Mouse (Mus musculus) forebrain, embryonic 10.5 days (tissue): ENCODE data around the gene Slc39a1. TPM values are rescaled to one million over a fixed set of nuclear protein-coding genes. Genes with fewer than 3 reads are reported as not detected.

Experiments used
- DNase-seq: peaks from one replicate; pipeline ENCODE4 v3.0.0-alpha.2; 2017; ENCODE audit warnings: low spot score; ENCODE audit errors: extremely low spot score
- H3K27ac ChIP-seq: fragments of 300-500 bp; sonication (generic); 2 replicates; pipeline ENCODE4 v1.5.1; 2016; ENCODE audit warnings: mild to moderate bottlenecking
- H3K27me3 ChIP-seq: fragments of 300-500 bp; sonication (generic); 2 replicates; pipeline ENCODE4 v1.6.1; 2016; ENCODE audit warnings: mild to moderate bottlenecking; ENCODE audit not compliant: poor library complexity, severe bottlenecking
- H3K36me3 ChIP-seq: fragments of 300-500 bp; sonication (generic); replicated peaks from 2 replicates; pipeline ENCODE4 v1.6.1; 2016; ENCODE audit warnings: mild to moderate bottlenecking, moderate library complexity
- H3K4me1 ChIP-seq: fragments of 300-500 bp; sonication (generic); 2 replicates; pipeline ENCODE4 v1.6.1; 2016
- H3K4me3 ChIP-seq: fragments of 300-500 bp; sonication (generic); 2 replicates; pipeline ENCODE4 v1.5.1; 2016; ENCODE audit warnings: mild to moderate bottlenecking, moderate library complexity
- H3K9me3 ChIP-seq: fragments of 300-500 bp; sonication (generic); 2 replicates; pipeline ENCODE4 v1.6.1; 2016; ENCODE audit warnings: mild to moderate bottlenecking, moderate library complexity
- WGBS: fragments of 180-500 bp; shearing (Covaris S2); methylation state at CpG from one replicate; pipeline ENCODE4 v1.1.7; 2016; 5-methylcytosine and 5-hydroxymethylcytosine counted together
- microRNA-seq: library from miRNA; unstranded; fragments of <30 nt; microRNA quantifications from one replicate; pipeline ENCODE4, GENCODE M21; 2017
- polyA plus RNA-seq: library from polyadenylated mRNA; unstranded; fragments of >200 nt; fragmentation: Nextera tagmentation; extraction: Ambion mirVana; gene quantifications from 2 replicates; pipeline ENCODE4 v1.2.1, GENCODE M21; 2016

Gene Slc39a1
- polyA plus RNA-seq, 1 experiment from 2014 or later: 69.6 TPM

DNA sequence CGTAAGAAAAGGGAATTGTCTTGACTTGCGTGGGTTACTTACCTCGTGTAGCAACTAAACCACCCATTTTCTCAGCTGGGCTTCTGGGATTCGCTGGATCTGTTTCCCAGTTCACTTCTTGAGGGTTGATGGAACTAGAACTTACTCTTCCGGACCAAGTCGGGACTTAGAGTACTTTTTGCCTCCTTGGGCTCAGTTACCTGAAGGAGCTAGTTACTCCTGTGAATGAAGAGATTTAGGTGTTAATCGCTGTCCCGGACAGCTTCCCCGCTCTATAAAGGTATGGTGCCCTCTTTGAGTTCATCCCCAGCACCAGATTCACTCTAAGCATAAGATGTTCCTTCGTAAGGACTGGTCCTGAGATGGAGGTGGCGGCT is 46.1 kb downstream of the Slc39a1 start:
- Histone ChIP-seq H3K9me3 (no peaks in the 10 kb centered on the region), H3K27me3 (no peaks in the 10 kb centered on the region), H3K27ac (peak overlapping the region; percentile 93), H3K4me1 (peaks cover 21% of the 10 kb centered on the region), H3K4me3 (peak overlapping the region; percentile 86), H3K36me3 (peaks cover 34% of the 10 kb centered on the region)
- 2% methylated on average over 11 of the region's 11 CpGs for WGBS
- no peak for DNase-seq

- DNase-seq: no peak
- 83% methylated on average over 2 of the region's 2 CpGs for WGBS
Measured at GRCm38 (mm10) chr3:90294651-90295050, 46.7 kb downstream of the Slc39a1 start.

More at GRCm38 (mm10) chr3:90294651-90295050, 46.7 kb downstream of the Slc39a1 start:
- no peaks in the 10 kb centered on the region for H3K9me3 ChIP-seq
- peak overlapping the region; percentile 86 for H3K4me3 ChIP-seq
- H3K27ac ChIP-seq: peak overlapping the region; percentile 93
- H3K36me3 ChIP-seq: peaks cover 35% of the 10 kb centered on the region
- H3K27me3 ChIP-seq: no peaks in the 10 kb centered on the region
- H3K4me1 ChIP-seq: peaks cover 21% of the 10 kb centered on the region

Small RNA genes lying within 50 kb of the gene (microRNA-seq; reads per million reads assigned to microRNA genes)
- not detected for gene Mir7012

Other genes starting within 250 kb of the Slc39a1 start
- 175 and 194 TPM in 2 replicates for gene Hax1, start 249.4 kb upstream of the Slc39a1 start, polyA plus RNA-seq
- 210 and 216 TPM in 2 replicates for gene 4933434E20Rik, start 196.5 kb upstream of the Slc39a1 start, polyA plus RNA-seq
- gene Ubap2l, start 195.5 kb upstream of the Slc39a1 start, polyA plus RNA-seq: 220 and 222 TPM in 2 replicates
- 579 and 590 TPM in 2 replicates for gene Tpm3, start 175.5 kb upstream of the Slc39a1 start, polyA plus RNA-seq
- 0.61 and 0.64 TPM in 2 replicates for gene Nup210l, start 144.0 kb upstream of the Slc39a1 start, polyA plus RNA-seq
- 1,069 and 1,078 TPM in 2 replicates for gene Rps27, start 34.5 kb upstream of the Slc39a1 start, polyA plus RNA-seq
- gene Rab13, start 34.5 kb upstream of the Slc39a1 start, polyA plus RNA-seq: 24.4 and 25.6 TPM in 2 replicates
- 89.4 and 96.6 TPM in 2 replicates for gene Jtb, start 16.6 kb upstream of the Slc39a1 start, polyA plus RNA-seq
- 4.5 and 5.8 TPM in 2 replicates for gene Creb3l4, start 4.7 kb upstream of the Slc39a1 start, polyA plus RNA-seq
- gene Crtc2, start 6.0 kb downstream of the Slc39a1 start, polyA plus RNA-seq: 21.3 and 26.4 TPM in 2 replicates
- gene Dennd4b, start 17.0 kb downstream of the Slc39a1 start, polyA plus RNA-seq: 7.0 and 7.2 TPM in 2 replicates
- gene Gatad2b, start 45.0 kb downstream of the Slc39a1 start, polyA plus RNA-seq: 12.4 and 14.4 TPM in 2 replicates
- gene Slc27a3, start 141.8 kb downstream of the Slc39a1 start, polyA plus RNA-seq: 18.8 and 20.9 TPM in 2 replicates
- gene Ints3, start 185.4 kb downstream of the Slc39a1 start, polyA plus RNA-seq: 40.9 and 41.9 TPM in 2 replicates
- gene Npr1, start 217.7 kb downstream of the Slc39a1 start, polyA plus RNA-seq: 2.0 and 2.3 TPM in 2 replicates
- 344 and 355 TPM in 2 replicates for gene Ilf2, start 228.0 kb downstream of the Slc39a1 start, polyA plus RNA-seq
- gene Snapin, start 242.9 kb downstream of the Slc39a1 start, polyA plus RNA-seq: 58.9 and 59.6 TPM in 2 replicates